Mouse (Mus musculus): ENCODE measurements at regions not wholly inside any gene's neighbourhood (a gene's known extent, or its start where the extent isn't known, plus 50 kb on each side); places are given as distances from the start of the nearest gene placed in this dataset.
A peak's percentile ranks its signal among the peaks of the same experiment; 100 is the strongest.

DNA sequence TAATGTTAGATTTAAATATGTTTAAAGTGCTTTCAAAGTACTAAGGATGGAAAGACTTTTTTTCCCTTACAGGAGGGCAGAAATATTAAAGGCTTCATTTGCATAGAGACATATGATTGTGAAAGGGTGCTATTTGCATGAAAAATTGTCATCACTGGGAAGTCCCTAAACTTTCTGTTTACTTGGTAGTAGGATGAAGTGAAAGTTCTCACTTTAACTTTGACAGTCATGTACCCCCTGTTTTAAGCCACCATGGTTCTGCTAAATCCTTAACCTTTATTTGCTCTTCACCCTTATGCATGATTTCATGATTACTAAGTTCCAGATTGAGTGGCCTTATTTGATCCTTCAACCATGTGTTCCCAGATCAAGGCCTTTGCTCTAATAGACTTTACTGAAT is 132.6 kb upstream of the Egfl6 start:
- Histone ChIP-seq H3K9me3 (no peaks in the 10 kb centered on the region), H3K4me1 (replicated peaks) (no peaks in the 10 kb centered on the region)

GRCm38 (mm10) chrX:166709306-166709705 is 123.8 kb upstream of the Egfl6 start:
- no peaks in the 10 kb centered on the region for H3K36me3 ChIP-seq
- 74% methylated on average over 2 of the region's 2 CpGs for WGBS
- H3K27me3 ChIP-seq, result peaks cover 31% of the 10 kb centered on the region
- no peak overlapping the region for H3K27ac ChIP-seq
- no peak for ATAC-seq (ENCODE audit: insufficient number of reproducible peaks, insufficient read depth, low FRiP score, low TSS enrichment, low read depth)
- no peak overlapping the region for H3K4me2 ChIP-seq
- no peaks in the 10 kb centered on the region for H3K4me1 ChIP-seq (replicated peaks)
- no peak overlapping the region for H3K4me3 ChIP-seq (replicated peaks)
- H3K9ac ChIP-seq (replicated peaks), result no peak overlapping the region
- H3K9me3 ChIP-seq, result no peaks in the 10 kb centered on the region

More for the DNA sequence above, 132.6 kb upstream of the Egfl6 start:
- ATAC-seq (ENCODE audit: insufficient number of reproducible peaks, insufficient read depth, low FRiP score, low TSS enrichment, low read depth), result no peak
- Histone ChIP-seq H3K4me3 (replicated peaks) (no peak overlapping the region), H3K9ac (replicated peaks) (no peak overlapping the region), H3K27ac (no peak overlapping the region), H3K36me3 (no peaks in the 10 kb centered on the region), H3K27me3 (peaks cover 26% of the 10 kb centered on the region), H3K4me2 (no peak overlapping the region)

GRCm38 (mm10) chrX:166708106-166708505 is 122.6 kb upstream of the Egfl6 start:
- WGBS, result 46% methylated on average over 1 of the region's 1 CpGs
- Histone ChIP-seq H3K4me2 (no peak overlapping the region), H3K27me3 (peaks cover 34% of the 10 kb centered on the region), H3K27ac (no peak overlapping the region), H3K9me3 (no peaks in the 10 kb centered on the region), H3K4me1 (replicated peaks) (no peaks in the 10 kb centered on the region), H3K36me3 (no peaks in the 10 kb centered on the region), H3K9ac (replicated peaks) (no peak overlapping the region), H3K4me3 (replicated peaks) (no peak overlapping the region)
- no peak for ATAC-seq (ENCODE audit: insufficient number of reproducible peaks, insufficient read depth, low FRiP score, low TSS enrichment, low read depth)

DNA sequence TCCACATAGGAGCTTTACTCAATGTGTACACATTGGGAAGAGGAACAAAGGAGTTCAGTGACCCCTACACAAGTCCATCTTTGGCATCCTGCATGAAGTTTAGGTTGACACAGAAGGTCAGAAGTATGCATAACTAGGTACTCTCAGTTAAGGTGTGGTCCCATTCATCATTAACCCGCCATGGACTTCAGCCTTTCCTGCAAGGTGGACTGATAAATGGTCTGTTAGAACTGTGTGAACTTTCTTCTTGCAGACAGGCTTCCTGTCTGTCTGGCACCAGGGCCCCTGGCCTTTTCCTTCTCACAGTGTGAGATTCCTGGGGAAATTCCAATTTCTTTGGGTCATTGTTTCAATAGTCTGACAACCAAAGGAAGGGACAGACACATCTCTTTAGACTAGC is 121.5 kb upstream of the Egfl6 start:
- ATAC-seq (ENCODE audit: insufficient number of reproducible peaks, insufficient read depth, low FRiP score, low TSS enrichment, low read depth), result no peak
- Histone ChIP-seq H3K4me2 (no peak overlapping the region), H3K4me1 (replicated peaks) (no peaks in the 10 kb centered on the region), H3K4me3 (replicated peaks) (no peak overlapping the region), H3K9ac (replicated peaks) (no peak overlapping the region), H3K9me3 (no peaks in the 10 kb centered on the region), H3K27me3 (peaks cover 25% of the 10 kb centered on the region), H3K27ac (no peak overlapping the region), H3K36me3 (no peaks in the 10 kb centered on the region)
- WGBS, result 56% methylated on average over 1 of the region's 1 CpGs

DNA sequence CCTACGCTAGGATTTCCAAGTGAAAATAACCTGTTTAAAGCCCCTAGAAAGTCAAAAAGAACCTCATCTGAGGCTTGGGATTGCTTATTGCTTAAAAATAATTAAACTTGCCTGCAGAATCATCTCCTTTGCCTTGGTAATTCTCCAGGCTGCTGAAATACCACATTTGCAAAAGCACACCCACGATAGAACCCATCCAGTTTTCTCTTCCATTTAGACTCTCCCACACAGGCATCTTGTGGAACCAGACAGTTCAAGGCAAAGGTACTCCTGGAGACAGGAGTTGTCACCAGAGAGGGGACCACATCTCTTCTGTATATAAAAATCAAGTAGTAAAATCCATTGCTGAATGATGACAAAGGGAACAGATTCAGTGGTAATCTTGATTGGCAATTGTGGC is 118.8 kb upstream of the Egfl6 start:
- H3K4me3 ChIP-seq (replicated peaks), result no peak overlapping the region
- H3K27me3 ChIP-seq, result peaks cover 28% of the 10 kb centered on the region
- no peaks in the 10 kb centered on the region for H3K4me1 ChIP-seq (replicated peaks)
- H3K9ac ChIP-seq (replicated peaks), result no peak overlapping the region
- no peak for ATAC-seq (ENCODE audit: insufficient number of reproducible peaks, insufficient read depth, low FRiP score, low TSS enrichment, low read depth)
- H3K36me3 ChIP-seq, result no peaks in the 10 kb centered on the region
- 89% methylated on average over 2 of the region's 2 CpGs for WGBS
- no peaks in the 10 kb centered on the region for H3K9me3 ChIP-seq
- no peak overlapping the region for H3K27ac ChIP-seq
- H3K4me2 ChIP-seq, result no peak overlapping the region

GRCm38 (mm10) chrX:166694219-166694618 is 108.7 kb upstream of the Egfl6 start:
- Histone ChIP-seq H3K9ac (replicated peaks) (no peak overlapping the region), H3K27ac (no peak overlapping the region), H3K27me3 (peaks cover 32% of the 10 kb centered on the region), H3K36me3 (no peaks in the 10 kb centered on the region), H3K4me2 (no peak overlapping the region), H3K9me3 (no peaks in the 10 kb centered on the region), H3K4me3 (replicated peaks) (no peak overlapping the region), H3K4me1 (replicated peaks) (no peaks in the 10 kb centered on the region)
- ATAC-seq (ENCODE audit: insufficient number of reproducible peaks, insufficient read depth, low FRiP score, low TSS enrichment, low read depth), result no peak
- WGBS, result 58% methylated on average over 3 of the region's 3 CpGs

- H3K9ac ChIP-seq (replicated peaks), result no peak overlapping the region
- H3K4me3 ChIP-seq (replicated peaks), result no peak overlapping the region
- no peaks in the 10 kb centered on the region for H3K9me3 ChIP-seq
- no peaks in the 10 kb centered on the region for H3K4me1 ChIP-seq (replicated peaks)
- H3K27me3 ChIP-seq, result peaks cover 13% of the 10 kb centered on the region; the same call in 1 of the 2 replicates
- no peak overlapping the region for H3K27ac ChIP-seq
- no peak overlapping the region for H3K4me2 ChIP-seq
- 44% methylated on average over 3 of the region's 3 CpGs for WGBS
- no peaks in the 10 kb centered on the region for H3K36me3 ChIP-seq
- ATAC-seq (ENCODE audit: insufficient number of reproducible peaks, insufficient read depth, low FRiP score, low TSS enrichment, low read depth), result no peak
These were observed 103.3 kb upstream of the Egfl6 start for GRCm38 (mm10) chrX:166688779-166689178.

GRCm38 (mm10) chrX:166673404-166673803 is 87.9 kb upstream of the Egfl6 start:
- Histone ChIP-seq H3K27me3 (peaks cover 32% of the 10 kb centered on the region), H3K4me1 (replicated peaks) (no peaks in the 10 kb centered on the region), H3K4me2 (no peak overlapping the region), H3K9me3 (no peaks in the 10 kb centered on the region), H3K4me3 (replicated peaks) (no peak overlapping the region), H3K9ac (replicated peaks) (no peak overlapping the region), H3K27ac (no peak overlapping the region), H3K36me3 (no peaks in the 10 kb centered on the region)
- WGBS, result 72% methylated on average over 3 of the region's 3 CpGs
- no peak for ATAC-seq (ENCODE audit: insufficient number of reproducible peaks, insufficient read depth, low FRiP score, low TSS enrichment, low read depth)

GRCm38 (mm10) chrX:166672617-166673016 is 87.1 kb upstream of the Egfl6 start:
- no peak overlapping the region for H3K9ac ChIP-seq (replicated peaks)
- no peak overlapping the region for H3K4me2 ChIP-seq
- H3K36me3 ChIP-seq, result no peaks in the 10 kb centered on the region
- 76% methylated on average over 1 of the region's 1 CpGs for WGBS
- no peak for ATAC-seq (ENCODE audit: insufficient number of reproducible peaks, insufficient read depth, low FRiP score, low TSS enrichment, low read depth)
- H3K4me1 ChIP-seq (replicated peaks), result no peaks in the 10 kb centered on the region
- H3K27ac ChIP-seq, result no peak overlapping the region
- no peak overlapping the region for H3K4me3 ChIP-seq (replicated peaks)
- H3K27me3 ChIP-seq, result peaks cover 36% of the 10 kb centered on the region
- H3K9me3 ChIP-seq, result no peaks in the 10 kb centered on the region

DNA sequence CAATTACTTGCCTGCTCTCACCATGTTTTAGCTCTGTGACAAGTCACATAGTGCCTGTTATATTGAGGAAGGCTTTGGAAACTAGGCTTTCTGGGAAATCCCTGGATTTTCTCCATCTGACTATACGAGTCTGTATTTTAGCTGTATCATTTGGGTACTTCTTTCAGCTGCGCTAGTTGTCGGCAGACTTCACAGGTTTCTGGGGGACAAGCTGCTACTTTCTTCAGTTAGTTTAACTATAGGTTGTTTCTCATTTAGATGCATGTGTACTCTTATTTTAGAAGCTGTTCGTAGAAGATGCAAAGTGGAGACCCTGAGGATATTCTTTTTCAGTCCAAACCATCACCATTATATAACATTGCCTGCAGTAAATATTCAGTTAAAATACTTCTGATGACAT is 86.3 kb upstream of the Egfl6 start:
- Histone ChIP-seq H3K9ac (replicated peaks) (no peak overlapping the region), H3K9me3 (no peaks in the 10 kb centered on the region), H3K4me2 (no peak overlapping the region), H3K27me3 (peaks cover 37% of the 10 kb centered on the region), H3K27ac (no peak overlapping the region), H3K4me3 (replicated peaks) (no peak overlapping the region), H3K4me1 (replicated peaks) (no peaks in the 10 kb centered on the region), H3K36me3 (no peaks in the 10 kb centered on the region)
- WGBS, result 93% methylated on average over 4 of the region's 4 CpGs
- no peak for ATAC-seq (ENCODE audit: insufficient number of reproducible peaks, insufficient read depth, low FRiP score, low TSS enrichment, low read depth)

GRCm38 (mm10) chrX:166666304-166666703 is 80.8 kb upstream of the Egfl6 start:
- H3K9ac ChIP-seq (replicated peaks), result no peak overlapping the region
- H3K4me1 ChIP-seq (replicated peaks), result no peaks in the 10 kb centered on the region
- no peak overlapping the region for H3K27ac ChIP-seq
- H3K36me3 ChIP-seq, result no peaks in the 10 kb centered on the region
- H3K4me3 ChIP-seq (replicated peaks), result no peak overlapping the region
- no peak for ATAC-seq (ENCODE audit: insufficient number of reproducible peaks, insufficient read depth, low FRiP score, low TSS enrichment, low read depth)
- no peak overlapping the region for H3K4me2 ChIP-seq
- no peaks in the 10 kb centered on the region for H3K9me3 ChIP-seq
- 72% methylated on average over 2 of the region's 2 CpGs for WGBS
- H3K27me3 ChIP-seq, result peaks cover 48% of the 10 kb centered on the region

- Histone ChIP-seq H3K4me3 (replicated peaks) (no peak overlapping the region), H3K27ac (0 out of 2 replicates have a peak overlapping the region, but pooled peaks have one; percentile 50), H3K36me3 (no peaks in the 10 kb centered on the region), H3K9me3 (no peaks in the 10 kb centered on the region), H3K4me2 (no peak overlapping the region), H3K9ac (replicated peaks) (no peak overlapping the region), H3K4me1 (replicated peaks) (no peaks in the 10 kb centered on the region), H3K27me3 (peaks cover 45% of the 10 kb centered on the region)
- ATAC-seq (ENCODE audit: insufficient number of reproducible peaks, insufficient read depth, low FRiP score, low TSS enrichment, low read depth), result no peak
- 47% methylated on average over 6 of the region's 6 CpGs for WGBS
These were observed 76.3 kb upstream of the Egfl6 start for GRCm38 (mm10) chrX:166661808-166662207.
